Mouse (Mus musculus): Measurements from ENCODE around the gene 4833427G06Rik.

Gene 4833427G06Rik

DNA sequence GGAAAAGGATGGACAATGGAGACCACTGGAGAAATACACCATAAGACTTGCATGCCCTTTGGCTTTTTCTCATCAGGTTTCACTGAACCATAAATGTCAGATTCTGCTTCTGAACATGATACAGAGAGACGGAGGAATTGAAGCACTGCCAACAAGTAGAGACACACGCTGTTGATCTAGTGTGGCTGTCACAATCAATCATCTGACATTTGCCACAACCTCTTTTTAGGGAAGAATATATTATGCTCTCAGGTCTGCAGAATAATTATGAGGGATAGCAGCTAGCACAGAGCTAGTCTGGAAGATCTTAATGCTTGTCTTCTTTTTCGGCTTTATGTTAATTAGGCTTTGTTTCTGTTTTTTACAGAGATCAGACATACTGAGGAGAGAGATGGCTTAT lies 33.7 kb downstream of the 4833427G06Rik start:
- no peak for DNase-seq (ENCODE audit: low spot score)

DNA sequence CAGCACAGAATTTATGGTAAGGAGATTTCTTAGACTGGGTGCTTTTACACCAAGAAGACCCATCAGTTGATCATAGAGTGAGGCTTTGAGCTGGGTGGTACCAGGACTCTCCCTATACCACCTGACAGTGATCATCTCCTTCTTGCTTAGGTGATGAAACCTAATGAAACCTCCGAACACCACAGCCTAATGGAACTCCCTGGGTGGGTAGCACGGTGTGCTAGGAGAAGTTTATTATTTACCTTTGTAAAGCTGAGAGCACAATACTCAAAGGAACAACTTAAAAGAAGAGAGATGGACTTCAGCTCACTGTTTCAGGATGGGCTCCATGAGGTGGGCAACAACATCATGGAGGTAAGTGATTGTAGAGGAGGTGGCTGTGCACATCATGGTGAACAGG lies 41.3 kb downstream of the 4833427G06Rik start, which contains the start of gene Btg4:
TSS of gene Btg4 (plus strand) at position 301 of the 400 bp plus-strand sequence.
- DNase-seq (ENCODE audit: low spot score): no peak

DNA sequence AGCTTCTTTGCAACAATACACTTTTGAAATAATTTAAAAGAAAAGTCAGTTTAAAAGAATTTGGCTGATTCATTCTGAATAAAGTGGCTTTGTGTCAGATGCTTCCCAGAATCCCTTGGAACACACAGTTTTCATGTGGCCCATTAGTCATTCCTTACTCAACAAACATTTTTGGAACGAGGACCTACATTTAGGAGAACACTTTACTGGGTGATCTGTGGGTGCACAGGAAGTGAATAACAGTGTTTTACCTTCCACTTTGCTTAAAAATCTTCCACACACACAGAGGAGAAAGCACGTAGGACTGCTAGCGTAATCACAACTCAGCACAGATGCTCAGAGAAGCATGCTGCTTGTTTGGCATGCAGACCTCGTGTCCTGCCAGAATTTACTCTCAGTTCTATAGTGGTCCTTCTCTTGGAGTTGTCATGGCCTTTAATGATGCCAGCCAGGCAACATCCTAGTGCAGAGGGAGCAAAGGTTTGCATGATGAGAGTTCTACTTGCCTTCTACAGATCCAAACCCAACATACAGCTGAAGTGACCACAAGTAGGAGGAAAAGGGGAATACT lies 42.8 kb downstream of the 4833427G06Rik start:
- DNase-seq (ENCODE audit: low spot score): no peak

DNA sequence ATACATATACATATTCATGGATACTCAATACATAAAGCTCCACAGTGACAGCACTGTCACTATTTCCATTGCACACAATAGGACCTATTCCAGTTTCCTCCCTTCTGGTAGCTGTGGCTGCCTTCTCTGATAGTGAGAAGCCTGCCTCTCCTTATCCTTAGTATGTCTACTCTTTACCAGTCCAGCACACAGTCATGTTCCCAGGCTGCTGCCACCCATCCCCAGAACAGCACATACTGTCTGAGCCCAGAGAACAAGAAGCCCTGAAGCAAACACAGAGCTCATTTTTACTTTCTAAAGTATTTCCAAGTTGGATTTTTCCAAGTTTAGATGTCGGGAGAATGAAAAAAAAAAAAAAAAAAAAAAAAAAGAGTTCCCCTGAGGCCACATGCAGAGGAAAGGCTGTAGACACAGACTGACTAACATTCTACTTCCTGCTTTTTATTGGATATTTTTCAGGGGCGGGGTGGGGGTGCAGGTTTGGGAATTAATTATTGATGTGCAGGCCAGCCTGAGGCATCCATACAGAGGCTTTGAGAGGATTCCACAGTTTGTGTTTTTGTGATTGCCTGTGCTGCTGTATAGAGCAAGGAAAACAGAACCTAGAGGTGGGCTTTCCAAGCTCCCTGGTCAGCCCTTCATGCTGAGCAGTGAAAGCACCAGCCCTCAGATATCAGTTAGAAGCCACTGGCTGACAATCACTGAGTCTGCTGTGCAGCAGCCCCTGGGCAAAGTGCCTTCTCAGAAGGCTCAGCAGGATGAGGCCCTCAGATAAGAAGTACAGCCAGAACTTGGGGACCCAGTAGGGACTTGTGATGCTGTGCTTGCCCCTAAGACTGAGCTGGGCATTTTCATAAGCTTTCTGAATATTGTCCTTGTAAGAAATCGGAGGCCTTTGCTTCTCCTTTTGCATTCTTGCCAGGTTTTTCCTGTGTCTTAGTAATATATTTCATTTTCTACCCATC lies 45.2 kb downstream of the 4833427G06Rik start:
- DNase-seq (ENCODE audit: low spot score): no peak

DNA sequence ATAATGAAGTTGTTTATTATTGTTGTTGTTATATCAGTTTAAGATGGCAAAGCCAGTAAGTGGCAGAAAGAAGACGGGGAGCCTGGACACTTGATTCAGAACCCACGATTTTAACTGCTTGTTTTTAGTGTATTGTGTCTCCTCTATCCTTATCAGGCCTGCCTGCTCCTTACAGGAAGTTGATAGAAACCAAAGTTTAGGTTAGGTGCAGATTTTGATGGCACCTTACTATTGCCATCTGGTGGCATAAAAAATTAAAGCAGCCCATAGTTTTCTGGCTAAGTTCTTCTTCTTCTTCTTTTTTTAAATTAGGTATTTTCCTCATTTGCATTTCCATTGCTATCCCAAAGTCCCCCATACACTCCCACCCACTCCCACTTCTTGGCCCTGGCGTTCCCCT lies 49.7 kb downstream of the 4833427G06Rik start:
- DNase-seq (ENCODE audit: low spot score): no peak

DNA sequence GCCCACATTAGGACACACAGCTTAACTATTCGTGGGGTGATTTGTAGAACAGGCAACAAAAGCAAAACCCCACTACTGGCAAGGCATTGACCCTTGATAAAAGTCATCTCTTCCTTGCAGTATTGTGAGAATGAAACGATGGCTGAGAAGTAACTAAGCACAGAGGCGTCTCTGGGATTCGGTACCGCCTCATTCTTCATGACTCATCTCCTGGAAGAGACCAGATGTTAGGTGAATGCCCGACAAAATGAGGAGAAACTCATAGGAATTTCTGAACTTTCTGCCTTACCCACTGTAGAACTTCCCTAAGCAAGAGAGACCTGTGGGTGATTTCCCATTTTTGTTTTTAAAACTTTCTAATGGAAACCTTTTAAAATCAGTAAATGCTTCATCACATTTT lies 59.7 kb downstream of the 4833427G06Rik start:
- DNase-seq (ENCODE audit: low spot score): no peak

DNA sequence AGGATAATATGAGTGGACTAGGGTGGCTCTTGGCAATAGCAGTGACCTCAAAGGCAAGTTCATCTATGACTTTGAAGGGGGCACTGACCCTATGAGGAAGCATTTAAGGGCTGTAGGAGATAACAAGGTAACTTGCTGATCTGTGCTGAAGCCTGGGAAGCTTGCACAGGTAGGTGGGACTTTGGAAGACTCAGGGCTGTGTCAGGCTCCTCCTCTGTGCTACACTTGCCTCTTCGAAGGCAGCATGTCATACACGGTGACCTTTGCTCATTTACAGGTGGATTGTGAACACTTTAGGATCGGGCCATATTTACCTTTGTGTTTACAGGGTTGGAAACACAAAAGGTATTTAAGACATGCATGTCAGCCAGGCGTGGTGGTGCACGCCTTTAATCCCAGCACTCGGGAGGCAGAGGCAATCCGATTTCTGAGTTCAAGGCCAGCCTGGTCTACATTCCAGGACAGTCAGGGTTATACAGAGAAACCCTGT lies 60.3 kb downstream of the 4833427G06Rik start:
- DNase-seq (ENCODE audit: low spot score): no peak

DNA sequence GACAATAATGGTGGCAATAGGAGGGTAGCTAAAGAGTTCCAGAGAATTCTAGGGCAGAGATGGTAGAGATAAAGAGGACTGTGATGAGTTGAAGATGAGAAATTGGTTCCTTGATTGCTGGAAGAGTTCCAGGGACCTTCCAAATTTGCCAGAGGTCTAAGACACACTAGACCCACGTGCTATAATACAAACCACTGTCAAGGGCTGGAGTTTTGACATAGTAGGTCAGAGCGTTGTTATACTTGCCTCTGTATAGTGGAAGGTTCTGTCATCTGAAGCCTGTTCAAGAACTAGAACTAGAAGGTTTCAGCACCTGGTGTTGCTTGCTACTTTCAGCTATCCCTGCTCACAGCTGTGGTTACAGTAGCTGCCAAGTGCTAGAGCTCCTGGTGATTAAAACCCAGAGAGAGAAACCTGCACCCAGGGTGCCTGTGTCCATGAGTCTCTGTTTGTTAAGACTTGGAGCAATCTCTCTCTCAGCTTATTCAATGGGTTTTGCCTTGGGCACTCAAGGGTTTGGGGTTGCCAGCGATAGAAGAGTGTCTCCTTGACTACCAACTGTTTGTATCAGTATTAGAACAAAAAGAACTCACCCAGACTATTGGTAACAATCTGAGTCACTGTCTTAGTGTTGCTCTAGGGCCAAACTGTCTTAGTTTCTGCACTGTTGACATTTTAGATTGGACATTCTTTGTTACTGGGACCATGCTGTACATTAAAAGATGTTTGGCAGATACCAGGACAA lies 68.9 kb downstream of the 4833427G06Rik start:
- no peak for DNase-seq (ENCODE audit: low spot score)

DNA sequence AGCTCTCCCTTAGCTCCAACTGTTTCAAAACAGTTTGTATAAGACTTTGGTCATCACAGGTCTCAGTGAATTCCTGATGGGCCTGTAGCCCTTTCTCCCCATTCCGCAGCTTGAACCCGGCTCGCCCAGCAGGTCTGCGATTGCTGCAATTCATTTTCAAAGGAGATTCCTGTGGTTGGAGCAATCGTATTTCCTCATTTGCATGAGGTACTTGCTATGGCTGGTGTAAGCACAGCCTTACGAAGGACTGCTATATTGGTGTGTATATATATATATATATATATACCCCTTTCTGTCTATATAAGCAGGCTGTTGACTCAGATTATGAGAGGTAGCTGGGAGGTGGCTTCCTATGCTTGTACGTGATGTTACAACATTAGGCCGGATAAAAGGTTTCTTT lies 69.6 kb downstream of the 4833427G06Rik start:
- no peak for DNase-seq (ENCODE audit: low spot score)

DNA sequence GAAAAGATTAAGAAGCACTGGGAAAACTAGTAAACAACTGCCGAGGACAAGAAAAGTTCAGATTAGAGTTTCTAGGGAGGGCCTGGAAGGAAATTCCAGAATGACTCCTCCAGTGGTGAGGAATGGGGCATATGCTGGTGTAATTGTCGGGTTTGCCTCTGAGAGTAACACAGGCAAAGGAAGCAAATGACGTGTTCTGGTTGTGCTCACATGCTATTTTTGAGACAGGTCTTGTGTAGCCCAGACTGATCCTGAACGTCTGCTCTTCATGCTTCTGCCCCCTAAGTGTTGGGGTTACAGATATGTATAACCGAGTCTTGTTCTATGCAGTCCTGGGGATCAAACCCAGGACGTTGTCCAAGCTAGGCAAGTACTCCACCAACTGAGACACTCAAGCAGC lies 70.3 kb downstream of the 4833427G06Rik start:
- DNase-seq (ENCODE audit: low spot score): no peak
